Mouse (Mus musculus) brain, embryonic 14.5 days (tissue): ENCODE results near the gene Dhx16.
"Not testable (repeated sequence)": the region's sequence is repeated elsewhere in the genome, so short reads cannot be mapped to it uniquely, and the experiment has no call there.

Experiments
- CTCF ChIP-seq: fragments of 200-500 bp; IDR thresholded peaks from 2 replicates; pipeline ENCODE4 v1.5.1; 2012; ENCODE audit warnings: inconsistent platforms, mild to moderate bottlenecking, moderate library complexity, borderline replicate concordance; ENCODE audit not compliant: insufficient read depth, insufficient read length; ENCODE audit errors: extremely low read depth
- POLR2A ChIP-seq: fragments of 200-500 bp; IDR thresholded peaks from 2 replicates; pipeline ENCODE4 v1.6.1; 2012; ENCODE audit warnings: mild to moderate bottlenecking, inconsistent platforms, borderline replicate concordance; ENCODE audit not compliant: poor library complexity, insufficient read depth, insufficient read length, severe bottlenecking; ENCODE audit errors: extremely low read depth

DNA sequence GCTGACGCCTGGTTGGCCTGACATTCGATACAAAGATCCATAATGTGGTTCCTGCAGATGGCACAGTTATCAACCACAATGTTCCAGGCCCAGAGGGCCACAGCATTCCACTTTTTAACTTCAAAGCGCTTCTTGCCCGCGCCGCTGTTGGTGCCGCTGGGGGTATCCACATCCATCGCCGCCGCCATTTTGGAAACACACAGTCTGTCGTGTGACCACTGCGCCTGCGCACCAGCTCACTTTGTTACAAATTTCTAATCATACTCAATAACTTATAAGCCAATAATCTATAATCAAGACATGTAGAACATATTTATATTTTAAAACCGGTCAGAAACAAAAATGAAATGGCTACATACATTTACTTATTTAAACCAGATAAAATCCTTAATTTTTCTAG lies 56.1 kb downstream of the Dhx16 start:
- TF ChIP-seq CTCF, POLR2A: not testable (repeated sequence)
